Mouse (Mus musculus) lung, postnatal 36 days (tissue): ENCODE results near the gene Hjurp.

Experiments used
- DNase-seq: peaks from one replicate; pipeline ENCODE4 v3.0.0; 2022; ENCODE audit warnings: mixed read lengths

Gene Hjurp

GRCm38 (mm10) chr1:88277098-88277817, at the start of gene Hjurp, which contains the start of gene Trpm8:
TSS of gene Hjurp (minus strand) at chr1:88277633.
TSS of gene Trpm8 (plus strand) at chr1:88277661.
- DNase-seq: peak; percentile 100

GRCm38 (mm10) chr1:88323101-88323500, 45.7 kb upstream of the Hjurp start:
- no peak for DNase-seq

GRCm38 (mm10) chr1:88322146-88322545, 44.7 kb upstream of the Hjurp start:
- DNase-seq: no peak

DNA sequence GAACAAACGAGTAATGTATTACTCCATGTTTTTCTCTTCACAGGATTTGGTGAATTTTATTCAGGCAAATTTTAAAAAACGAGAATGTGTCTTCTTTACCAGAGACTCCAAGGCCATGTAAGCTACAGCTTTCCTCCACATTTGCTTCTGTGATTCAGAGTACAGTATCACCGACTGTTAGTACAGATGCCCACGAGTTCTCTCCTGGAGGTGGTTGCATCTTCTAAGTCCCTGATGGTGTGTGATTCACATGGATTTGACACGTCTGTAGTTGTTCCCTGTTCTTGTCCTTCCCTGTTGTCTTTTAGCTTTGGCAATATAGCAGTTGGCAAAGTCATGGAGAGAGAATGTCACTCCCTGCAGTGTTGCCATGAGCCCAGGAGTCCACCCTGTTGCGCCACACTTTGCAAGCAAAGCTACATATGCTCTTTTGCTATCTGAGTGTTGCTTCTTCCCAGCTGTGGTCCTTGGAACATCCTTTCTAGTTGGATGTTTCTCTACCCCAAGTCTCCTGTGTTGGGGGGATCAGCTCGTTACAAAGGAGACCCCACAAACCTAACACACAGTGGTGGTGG, 43.5 kb upstream of the Hjurp start:
- DNase-seq: peak; percentile 54

DNA sequence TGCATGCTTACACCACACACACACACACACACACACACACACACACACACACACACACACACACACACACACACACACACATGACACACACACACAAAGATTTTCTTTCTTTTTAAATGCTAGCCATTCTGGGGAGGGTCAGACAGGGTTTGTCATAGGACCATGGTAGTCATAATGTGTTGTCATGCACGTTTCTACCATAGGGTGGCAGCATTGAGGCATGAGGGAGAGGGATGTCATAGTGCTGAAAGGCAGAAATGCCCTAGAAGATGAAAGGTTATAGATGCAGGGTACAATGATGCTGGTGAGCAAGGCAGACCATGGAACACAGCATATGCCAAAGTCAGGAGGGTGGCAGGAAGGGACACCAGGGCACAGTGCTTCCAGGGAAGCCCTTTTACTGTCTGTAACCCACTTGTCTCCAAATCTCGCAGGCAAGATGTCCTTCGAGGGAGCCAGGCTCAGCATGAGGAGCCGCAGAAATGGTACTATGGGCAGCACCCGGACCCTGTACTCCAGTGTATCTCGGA, 41.2 kb upstream of the Hjurp start:
- peak; percentile 74 for DNase-seq

- DNase-seq: no peak
Observed at GRCm38 (mm10) chr1:88317279-88317678, 39.8 kb upstream of the Hjurp start.

- DNase-seq: no peak
Observed at GRCm38 (mm10) chr1:88310349-88310748, 32.9 kb upstream of the Hjurp start.

DNA sequence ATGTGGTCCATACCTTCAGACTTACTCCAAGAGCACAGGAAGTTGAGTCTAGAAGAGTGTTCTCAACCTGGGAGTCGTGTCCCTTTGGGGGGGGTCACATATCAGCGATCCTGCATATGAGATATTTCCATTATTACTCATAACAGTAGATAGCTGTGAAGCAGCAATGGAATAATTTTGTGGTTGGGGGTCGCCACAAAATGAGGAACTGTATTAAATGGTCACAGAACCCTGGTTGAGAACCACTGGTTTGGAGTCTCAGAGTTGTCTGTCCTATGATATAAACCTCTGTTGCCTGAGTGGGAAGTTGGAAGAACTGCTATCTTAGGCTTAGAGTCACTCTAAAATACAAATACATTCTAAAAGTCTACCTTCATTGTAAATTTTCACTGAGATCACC, 32.5 kb upstream of the Hjurp start:
- no peak for DNase-seq

DNA sequence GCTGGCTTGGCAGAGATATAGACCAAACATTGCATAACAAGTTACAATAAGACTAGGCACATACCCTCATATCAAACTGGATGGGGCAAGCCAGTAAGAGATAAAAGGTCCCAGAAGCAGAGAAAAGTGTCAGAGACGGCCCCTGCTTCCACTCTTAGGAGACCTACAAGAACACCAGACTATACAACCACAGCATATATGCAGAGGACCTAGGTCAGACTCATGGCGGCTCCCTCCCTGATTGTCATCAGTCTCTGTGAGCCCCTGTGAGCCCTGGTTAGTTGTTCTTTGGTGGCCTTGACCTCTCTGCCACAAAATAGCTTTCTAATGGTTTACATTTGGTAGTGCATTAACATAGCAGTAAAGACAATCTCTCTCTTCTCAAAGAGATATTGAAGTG, 31.6 kb upstream of the Hjurp start:
- DNase-seq: no peak

DNA sequence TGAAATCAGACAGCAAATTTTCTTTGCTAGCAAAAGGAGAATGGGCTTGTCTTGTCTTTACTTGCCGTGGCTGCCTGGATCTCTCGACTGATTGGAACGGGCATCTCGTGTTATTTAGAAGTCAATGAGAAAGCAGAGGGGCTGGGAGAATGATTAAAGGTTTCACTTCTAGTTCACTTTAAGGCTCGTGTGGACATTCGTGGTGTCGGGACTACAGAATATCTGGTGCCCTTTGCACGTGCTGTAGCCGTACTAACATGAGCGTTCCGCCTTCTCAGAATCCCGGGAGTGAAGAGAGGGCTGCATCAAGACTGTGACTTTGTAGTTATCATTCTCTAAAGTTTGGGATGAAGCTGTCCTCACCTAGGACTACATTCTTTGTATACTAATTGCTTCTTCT, 29.7 kb upstream of the Hjurp start:
- peak; percentile 0 for DNase-seq

GRCm38 (mm10) chr1:88306543-88306942, 29.1 kb upstream of the Hjurp start:
- no peak for DNase-seq

DNA sequence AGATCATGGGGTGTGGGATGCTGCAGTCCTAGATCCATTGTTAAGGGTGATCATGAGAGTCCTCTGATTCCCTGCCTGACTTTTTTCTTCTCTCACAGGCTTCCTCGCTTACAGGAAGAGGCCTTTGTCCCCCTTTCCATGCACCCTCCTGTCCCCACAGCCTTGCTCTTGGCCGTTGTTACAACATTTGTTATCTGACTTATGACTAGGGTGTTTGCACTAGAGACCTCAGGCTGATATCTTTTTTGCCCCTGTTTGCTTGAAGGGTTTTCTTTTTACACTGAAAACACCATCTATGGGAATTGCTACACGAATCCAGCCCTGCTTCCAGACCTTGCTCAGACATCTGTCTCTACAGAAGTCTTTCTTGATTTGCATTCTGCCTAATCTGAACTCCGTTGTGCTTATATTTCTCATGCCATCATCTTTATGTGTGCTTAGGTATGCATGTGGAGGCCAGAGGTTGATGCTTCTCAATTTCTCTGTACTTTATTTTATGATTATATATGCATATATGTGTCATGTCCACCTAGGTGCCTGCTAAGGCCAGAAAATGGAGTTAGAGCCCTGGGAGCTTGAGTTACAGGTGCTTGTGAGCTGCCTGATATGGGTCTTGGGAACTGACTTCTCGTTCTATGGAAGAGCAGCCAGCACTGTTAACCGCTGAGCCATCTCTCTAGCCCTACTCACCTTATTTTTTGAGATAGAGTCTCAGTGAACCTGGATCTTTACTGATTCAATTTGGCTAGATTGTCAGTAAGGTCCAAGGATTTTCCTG, 27.8 kb upstream of the Hjurp start:
- no peak for DNase-seq

DNA sequence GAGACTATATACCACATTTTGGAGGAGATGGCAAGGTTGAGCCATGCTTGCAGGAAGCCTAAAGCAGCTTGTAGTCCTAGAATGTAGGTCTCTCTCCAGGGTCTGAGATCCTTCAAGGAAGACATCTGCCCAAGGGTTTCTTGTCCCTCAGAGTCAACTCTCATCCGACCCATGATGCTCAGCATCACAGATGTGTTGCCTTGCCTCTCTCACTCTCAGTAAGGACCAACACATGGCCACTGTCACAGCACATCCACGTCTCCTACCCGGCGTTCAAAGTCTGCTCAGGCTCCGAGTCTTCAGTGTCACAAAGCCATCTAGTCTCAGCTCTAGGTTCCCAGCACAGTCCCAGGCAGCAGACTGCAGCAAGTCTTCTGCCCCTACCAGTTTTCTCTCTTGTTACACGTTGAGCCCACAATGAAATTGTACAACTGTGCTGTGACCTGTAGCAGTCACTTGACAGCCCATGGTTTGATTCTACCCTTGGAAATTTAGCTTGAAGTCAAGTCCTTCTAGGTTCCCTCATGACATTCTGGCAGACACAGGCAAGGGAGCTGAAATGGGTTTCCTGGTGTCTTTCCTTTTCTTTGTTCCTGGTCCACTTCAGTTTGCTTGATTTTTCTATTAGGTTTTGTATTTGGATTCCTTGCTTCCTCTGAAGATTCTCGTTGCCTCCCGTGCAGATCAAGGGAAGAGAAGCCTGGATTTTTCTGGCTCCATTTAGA, 27.0 kb upstream of the Hjurp start:
- DNase-seq: no peak

GRCm38 (mm10) chr1:88303762-88304161, 26.3 kb upstream of the Hjurp start:
- DNase-seq: no peak

- DNase-seq: no peak
Observed at GRCm38 (mm10) chr1:88302057-88302740, 24.8 kb upstream of the Hjurp start.

DNA sequence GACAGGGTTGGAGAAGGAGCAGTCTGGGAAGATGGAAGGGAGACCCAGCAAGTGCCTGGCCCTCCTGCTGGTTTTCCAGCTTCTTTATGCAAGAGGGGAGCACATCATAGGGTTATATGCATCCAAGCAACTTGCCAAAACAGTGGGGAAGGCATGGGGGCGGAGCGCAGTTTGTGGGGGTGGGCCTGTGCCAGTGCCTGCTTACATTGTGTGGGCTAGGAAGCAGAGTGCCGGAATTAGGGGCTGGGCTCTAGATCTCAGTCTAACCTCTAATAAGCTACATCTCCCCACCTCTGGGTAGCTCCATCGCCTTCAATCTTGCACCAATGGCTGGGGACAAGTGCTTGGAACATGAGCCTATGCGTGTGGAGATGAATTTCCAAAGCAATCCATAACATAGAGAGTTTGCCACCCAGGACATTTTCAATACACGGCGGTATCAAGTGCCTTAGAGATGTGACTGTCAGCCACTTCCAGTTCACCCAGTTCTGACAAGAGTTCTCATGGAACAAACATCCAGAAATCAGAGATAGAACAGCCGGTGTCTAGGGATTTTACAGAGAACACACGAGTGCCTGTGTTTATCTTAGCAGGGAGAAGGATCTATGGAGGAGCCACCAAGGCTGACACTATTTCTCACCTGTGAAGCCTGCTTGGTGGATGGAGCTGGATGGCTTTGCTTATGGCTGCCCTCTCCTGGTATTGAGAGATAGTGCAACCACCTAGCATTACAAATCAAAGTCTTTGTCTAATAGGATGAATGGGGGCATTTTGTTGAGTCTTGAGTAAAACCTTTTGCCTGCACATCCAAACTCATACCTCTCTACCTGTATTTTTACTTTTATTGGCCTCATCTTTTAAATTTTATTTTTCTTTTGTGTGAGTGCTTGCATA, 23.9 kb upstream of the Hjurp start:
- no peak for DNase-seq

DNA sequence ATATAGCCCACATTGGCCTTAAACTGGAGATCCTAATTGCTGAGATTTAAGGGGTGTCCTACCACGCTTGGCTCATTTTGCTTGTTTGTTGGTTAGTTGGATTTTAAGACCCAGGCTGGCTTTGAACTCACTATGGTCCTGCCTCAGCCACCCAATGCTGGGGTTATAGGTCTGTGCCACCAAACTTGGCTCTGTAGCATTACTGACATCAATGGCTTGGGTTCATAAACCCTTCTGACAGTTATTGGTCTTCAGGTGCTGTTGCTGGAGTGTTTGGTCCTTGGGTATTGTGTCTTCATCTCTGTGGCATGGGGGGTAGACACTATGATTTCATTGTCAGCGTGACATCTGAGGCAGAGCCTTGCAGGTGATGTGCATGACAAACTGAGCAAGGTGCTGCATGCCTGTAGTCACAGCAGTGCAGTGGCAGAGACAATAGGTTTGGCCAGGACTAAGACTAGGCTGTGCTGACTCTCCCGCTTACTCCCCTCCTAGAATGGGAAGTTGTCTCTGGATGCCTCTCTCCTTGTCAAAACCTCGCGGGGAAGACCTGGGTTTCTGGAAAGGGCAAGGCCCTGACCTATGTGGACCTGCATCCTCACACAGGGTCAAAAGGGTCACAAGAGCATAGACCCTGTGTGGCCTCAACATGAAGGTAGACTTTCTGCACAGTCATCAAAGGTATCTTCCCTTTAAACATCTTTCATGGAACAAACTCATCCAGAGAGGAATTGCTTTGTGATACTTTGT, 23.0 kb upstream of the Hjurp start:
- DNase-seq: no peak

DNA sequence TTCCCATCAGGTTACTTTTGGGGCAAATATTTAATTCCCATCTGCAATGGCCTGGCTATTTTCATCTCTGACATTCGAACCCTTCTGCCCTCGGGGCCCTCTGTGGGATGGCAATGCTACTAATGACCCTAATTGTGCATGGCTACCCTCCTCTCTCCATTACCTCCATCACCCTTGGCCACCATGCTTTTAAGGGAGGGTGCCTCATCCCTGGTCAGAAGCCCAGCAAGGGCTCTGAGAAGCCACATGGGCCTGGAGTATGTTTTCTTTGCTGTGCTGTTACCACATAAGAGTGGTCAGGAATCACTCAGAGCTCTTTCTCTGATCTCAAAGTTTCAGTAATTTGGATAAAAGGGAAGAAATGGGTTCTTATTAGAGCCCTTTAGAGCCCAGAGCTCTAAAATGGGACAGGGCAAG, 22.1 kb upstream of the Hjurp start:
- no peak for DNase-seq

GRCm38 (mm10) chr1:88298686-88299528, 21.5 kb upstream of the Hjurp start:
- no peak for DNase-seq
